Mouse (Mus musculus): Measurements from ENCODE around the gene Musk.
A peak's percentile ranks its signal among the peaks of the same experiment; 100 is the strongest.

The Musk gene

DNA sequence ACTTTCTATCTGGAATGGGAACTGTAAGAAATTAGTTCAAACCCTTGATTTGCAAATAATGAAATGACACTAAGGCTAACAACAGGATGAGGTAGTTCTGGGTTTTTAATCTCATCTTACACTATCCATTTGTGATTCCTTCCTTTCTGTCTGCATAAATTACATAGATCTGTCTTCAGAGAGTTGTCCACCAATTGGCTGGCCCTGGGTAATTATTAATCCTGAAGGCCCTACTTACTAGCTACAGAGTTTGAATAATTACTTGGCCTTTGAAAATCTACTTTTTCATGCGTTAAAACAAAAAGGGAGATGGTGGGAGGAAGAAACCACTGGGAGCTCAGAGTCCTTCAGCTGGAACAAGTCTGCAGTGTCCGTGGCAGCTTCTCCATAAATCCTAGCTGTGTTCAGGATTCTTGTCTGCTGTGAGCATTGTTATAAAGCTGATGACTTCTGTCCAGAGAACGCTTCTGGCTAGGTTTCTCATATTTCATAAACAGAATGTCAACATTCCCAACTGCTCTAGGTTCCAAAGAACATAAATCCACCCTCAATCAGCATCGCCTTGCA, 29.3 kb downstream of the Musk start:
- no peak for DNase-seq (ENCODE audit: low spot score)

DNA sequence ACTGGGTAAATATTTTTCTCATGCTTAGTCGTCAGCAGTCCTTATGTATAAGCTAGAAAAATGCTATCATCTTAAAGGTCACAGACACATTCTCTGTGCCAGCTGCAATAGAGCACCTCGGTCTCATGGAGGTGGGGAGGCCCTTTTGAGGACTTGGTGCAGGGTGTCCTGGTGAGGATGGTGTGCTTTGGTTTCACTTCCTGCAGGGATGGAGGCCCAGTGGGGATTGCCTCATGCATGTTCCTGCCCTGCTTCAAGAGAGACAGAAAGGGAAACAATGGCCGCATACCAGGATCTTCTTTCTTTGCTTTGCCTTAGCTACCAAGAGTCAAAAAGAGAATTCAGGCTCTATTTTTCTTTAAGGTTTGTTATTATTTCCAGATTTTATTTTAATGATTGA, 31.8 kb downstream of the Musk start:
- DNase-seq (ENCODE audit: low spot score): no peak

DNA sequence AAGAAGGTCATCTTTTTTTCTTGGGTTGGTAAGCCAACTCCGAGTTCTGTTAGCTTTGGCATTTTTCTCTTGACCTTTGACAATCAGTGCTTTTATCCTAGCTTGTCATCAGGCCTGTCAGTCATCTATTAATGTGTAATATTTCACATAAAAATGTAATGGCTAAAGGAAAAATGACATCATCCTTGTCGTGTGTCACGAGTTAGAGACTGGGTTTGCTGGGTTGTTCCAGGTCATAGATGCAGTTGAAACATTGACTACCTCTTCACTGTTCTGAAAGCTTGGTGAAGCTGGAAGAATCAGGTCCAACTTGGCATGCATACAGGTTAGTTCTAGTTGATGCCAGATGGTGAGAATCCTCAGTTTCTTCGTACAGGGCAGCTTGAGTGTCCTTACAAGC, 34.5 kb downstream of the Musk start:
- no peak for DNase-seq (ENCODE audit: low spot score)

GRCm38 (mm10) chr4:58326746-58327145, 41.0 kb downstream of the Musk start:
- no peak for DNase-seq (ENCODE audit: low spot score)

DNA sequence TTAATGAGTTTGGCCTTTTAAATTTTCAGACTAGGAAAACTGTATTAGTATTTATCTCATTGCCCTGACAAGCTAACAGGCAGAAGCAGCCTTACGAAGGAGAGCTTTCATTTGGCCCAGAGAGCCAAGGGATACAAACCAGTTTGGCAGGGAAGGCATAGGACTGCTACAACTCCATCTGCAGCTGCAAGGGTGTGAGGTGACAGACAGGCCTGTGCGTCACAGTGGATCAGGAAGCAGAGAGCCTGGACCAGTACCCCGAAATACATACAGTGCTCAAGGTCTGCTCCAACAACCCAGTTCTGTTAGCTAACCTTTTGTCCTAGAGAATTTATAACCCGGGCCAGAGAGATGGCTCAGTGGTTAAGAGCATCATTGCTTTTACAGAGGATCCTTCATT, 42.5 kb downstream of the Musk start:
- no peak for DNase-seq (ENCODE audit: low spot score)

DNA sequence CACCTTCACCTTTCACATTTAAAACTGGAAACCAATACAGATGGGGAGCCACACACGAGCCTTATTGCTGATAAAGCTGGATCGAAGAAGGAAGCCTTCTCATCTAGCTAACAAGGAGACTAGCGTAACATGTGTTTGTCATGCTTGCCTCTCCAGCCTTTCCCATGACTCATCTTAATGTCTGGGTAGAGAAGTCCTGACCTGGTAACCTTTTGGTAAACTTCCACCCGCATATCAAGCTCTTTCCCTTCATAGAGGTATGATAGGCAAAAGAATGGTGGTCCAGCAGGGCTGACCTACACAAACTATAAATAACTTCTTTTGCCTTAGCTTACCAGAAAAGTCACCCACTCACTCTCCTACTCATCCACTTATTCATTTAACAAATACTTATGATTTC, 44.3 kb downstream of the Musk start:
- DNase-seq (ENCODE audit: low spot score): no peak

DNA sequence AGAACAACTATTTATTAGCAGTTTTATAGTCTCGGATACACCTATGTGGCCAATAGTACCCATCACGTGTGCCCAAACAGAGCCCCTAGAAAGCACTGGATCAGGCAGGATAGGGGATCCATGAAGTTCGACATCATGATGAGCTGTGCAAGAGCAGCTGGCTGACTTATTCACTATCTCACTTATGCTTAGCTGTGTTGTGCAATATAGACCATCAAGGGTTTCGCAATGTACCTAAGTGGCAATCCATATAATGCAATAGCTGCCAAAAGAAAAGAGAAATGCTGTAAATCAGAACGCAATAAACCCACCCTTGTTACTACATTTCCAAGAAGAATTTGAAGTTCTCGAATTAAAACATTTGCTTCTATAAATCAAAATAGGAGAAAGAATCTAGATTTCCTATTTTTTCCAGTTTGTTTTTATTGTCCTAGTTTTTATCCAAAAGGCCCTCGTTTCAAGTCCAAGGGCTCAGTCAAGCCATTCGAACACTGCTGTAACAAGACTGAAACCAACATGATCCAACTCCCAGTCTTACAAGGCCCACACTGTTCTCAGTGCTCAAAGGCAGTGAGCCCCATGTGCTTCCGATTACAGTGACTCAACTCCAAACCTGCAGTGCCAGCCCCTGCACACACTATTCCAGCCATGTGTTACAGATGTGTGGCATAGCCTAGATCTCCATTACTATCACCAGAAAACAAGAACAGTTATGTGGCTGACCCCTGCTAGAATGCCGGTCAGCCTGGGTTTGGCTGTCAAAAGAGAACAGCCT, 45.3 kb downstream of the Musk start:
- no peak for DNase-seq (ENCODE audit: low spot score)

DNA sequence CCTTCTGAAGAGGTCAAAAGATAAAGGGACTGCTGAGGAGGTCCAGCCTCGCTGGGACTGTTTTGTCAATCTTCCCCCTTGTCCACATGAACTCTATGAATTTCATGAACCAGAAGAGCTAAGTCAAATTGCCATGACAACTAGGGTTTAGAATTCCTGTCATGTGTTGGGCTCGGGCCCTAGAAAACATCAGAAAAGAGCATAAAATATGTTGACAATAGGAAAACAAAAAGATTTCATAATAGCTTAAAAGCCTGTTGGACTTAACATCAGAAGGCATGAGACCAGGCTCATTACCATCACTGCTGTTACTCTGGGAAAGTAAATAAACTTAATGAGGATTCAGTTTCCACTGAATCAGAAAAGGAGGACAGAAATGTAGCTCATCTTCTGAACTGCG, 46.6 kb downstream of the Musk start:
- DNase-seq (ENCODE audit: low spot score): no peak

GRCm38 (mm10) chr4:58336227-58336626, 50.5 kb downstream of the Musk start:
- DNase-seq (ENCODE audit: low spot score): no peak

DNA sequence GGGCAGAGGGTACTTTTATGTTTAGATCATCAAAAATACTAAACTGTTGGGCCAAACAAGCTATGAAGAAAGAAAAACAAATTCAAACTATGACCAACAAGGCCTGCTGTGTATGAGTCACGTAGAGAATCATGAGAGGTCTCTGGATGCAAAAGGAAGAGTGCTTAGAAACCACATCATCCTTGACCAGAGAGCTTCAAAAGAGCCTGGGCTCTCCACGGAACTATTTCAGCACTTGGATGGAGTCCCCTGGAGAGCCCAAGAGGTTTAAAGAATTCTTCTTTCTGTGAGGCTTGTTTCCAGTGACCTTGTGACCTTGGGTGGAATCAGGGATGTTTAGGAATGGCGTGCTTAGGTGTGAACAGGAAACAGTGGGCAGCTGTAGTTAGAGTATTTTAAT, 53.5 kb downstream of the Musk start:
- no peak for DNase-seq (ENCODE audit: low spot score)

DNA sequence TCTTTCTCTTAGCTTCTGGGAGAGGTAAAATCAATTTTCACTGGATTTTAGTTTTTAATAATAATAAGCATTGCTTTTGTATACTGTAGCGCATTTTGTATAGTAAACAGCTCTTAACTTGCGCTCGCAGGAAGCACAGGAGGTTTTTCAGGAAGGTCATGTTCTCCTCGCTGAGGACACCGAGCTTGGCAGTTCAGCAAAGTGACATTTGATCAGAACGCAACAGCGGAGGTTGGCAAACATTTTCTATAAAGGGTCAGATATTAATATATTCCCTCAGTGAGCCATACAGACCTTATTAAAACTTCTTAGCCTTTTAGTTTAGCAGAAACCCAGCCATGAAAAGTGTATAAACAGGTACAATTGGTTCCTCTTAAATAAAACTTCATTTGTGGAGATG, 64.4 kb downstream of the Musk start:
- DNase-seq (ENCODE audit: low spot score): no peak

GRCm38 (mm10) chr4:58351165-58351564, 65.4 kb downstream of the Musk start:
- no peak for DNase-seq (ENCODE audit: low spot score)

DNA sequence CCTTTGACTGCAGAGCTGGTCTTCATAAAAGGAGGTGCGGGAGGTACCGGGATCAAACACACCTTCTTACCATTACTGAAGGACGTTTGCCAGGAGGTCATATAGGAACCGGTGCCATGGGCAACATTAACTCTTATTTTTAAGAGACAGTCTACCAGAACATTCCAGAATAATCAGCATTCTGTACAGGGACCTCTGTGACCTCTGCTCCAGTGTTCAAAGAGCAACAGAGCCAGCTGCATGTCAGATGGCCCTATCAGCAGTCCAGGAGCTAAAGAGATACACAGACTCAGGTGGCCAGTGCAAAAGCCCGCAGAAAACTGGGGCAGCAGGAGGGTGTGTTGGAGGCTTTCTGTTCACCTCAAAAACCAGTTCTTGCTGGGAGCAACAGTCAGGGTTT, 65.8 kb downstream of the Musk start:
- DNase-seq (ENCODE audit: low spot score): no peak

GRCm38 (mm10) chr4:58358996-58359395, 73.2 kb downstream of the Musk start:
- DNase-seq (ENCODE audit: low spot score): no peak

DNA sequence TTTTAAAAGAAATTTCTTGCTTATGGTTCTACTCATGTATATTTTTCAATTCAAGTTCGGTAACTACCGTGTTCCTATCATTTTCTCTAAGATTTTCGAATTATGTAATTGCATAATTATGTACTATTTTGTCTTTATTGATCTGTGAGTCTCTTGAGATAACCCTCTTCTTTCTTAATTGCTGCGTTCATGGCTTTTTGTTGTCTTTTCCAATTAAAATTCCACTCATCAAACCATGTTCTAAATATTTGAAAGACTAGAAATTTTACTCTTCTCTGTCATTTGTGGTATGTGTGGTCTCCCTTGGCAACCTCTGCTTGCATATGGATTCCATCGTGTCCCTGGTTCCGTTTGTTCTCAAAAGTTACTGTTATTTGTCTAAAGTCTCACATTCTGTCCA, 79.6 kb downstream of the Musk start:
- DNase-seq (ENCODE audit: low spot score): no peak

DNA sequence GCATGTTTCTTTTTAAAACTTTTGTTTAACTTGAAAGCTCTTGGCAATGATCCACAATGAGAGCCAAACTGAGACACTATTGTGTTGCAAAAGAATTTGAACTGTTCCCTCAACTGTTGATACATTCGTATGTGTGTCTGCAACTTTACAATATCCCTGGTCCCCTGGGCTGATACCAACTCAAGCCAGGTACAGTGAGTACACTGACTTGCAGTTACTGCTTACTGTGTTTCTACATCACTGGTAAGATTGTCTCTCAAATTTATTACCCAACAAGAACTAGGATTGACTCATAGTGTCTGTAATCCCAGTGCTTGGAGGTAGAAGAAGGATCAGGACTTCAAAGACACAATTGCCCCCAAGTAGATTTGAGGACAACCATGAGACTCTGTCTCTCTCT, 85.3 kb downstream of the Musk start:
- no peak for DNase-seq (ENCODE audit: low spot score)

- DNase-seq (ENCODE audit: low spot score): no peak
Observed at GRCm38 (mm10) chr4:58373599-58373998, 87.8 kb downstream of the Musk start.

GRCm38 (mm10) chr4:58374141-58374870, 88.5 kb downstream of the Musk start:
- no peak for DNase-seq (ENCODE audit: low spot score)

DNA sequence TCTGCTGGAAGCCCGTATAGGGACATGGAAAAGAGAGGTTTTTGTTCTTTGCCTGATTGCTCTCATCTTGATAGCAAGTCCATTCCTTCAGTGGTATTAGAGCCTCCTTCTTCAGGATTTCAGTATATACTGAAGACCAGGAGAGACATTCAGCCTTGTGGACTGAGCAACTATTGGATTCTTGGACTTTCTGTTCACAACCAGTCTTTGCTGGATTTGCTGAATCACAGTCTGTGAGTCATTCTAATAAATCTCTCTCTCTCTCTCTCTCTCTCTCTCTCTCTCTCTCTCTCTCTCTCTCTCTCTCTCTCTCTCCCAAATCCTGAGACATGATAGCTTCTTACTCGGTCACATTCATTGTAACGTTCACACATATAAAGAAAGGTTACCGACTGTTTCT, 93.4 kb downstream of the Musk start:
- no peak for DNase-seq (ENCODE audit: low spot score)

DNA sequence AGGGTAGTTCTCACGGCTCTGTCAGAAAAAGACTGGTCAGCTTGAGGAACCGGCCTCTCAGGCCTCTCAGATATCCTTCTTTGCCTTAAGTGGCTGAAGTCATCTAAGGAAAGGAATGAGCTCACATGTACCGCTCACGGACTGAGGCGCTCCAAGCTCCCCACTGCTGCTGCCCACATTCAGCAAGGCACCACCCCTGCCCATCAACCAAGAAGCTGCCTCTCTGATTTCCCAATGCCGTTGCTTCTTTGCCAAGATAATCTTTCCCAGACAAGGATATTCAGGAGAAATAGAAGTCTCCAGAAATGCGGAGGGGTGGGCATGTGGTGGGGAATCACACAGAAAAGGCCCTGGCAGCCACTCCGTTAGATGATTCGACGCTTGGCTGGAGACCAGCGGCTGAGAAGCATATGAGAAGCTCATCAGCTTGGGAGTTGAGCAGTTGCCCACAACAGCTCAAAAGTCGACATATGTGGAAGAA, 115.1 kb downstream of the Musk start:
- peak; percentile 35 for DNase-seq (ENCODE audit: low spot score)

DNA sequence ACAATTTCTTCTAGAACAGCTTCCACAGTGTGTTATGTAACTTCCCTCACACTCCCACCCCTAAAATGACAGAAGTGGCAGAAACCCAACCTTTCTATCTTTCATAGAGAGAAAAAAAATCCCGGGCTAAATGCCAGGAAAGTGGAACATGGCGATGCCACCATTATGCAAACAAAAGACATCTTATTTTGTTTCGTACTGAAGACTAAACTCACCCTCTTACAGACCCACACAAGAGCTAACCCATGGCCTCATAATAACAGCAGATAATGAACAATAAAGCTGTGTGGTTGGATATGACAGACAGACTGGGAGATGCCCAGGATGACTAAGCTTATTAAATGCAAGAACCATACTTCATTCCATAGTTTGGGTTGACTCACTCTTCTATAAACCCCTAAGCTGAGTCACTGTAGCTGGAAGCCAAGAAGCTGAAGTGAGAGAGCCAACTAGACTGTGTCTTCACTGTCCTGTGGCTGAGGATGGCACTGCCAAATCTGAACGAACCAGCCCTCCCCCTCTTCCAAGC, 116.3 kb downstream of the Musk start:
- no peak for DNase-seq (ENCODE audit: low spot score)

DNA sequence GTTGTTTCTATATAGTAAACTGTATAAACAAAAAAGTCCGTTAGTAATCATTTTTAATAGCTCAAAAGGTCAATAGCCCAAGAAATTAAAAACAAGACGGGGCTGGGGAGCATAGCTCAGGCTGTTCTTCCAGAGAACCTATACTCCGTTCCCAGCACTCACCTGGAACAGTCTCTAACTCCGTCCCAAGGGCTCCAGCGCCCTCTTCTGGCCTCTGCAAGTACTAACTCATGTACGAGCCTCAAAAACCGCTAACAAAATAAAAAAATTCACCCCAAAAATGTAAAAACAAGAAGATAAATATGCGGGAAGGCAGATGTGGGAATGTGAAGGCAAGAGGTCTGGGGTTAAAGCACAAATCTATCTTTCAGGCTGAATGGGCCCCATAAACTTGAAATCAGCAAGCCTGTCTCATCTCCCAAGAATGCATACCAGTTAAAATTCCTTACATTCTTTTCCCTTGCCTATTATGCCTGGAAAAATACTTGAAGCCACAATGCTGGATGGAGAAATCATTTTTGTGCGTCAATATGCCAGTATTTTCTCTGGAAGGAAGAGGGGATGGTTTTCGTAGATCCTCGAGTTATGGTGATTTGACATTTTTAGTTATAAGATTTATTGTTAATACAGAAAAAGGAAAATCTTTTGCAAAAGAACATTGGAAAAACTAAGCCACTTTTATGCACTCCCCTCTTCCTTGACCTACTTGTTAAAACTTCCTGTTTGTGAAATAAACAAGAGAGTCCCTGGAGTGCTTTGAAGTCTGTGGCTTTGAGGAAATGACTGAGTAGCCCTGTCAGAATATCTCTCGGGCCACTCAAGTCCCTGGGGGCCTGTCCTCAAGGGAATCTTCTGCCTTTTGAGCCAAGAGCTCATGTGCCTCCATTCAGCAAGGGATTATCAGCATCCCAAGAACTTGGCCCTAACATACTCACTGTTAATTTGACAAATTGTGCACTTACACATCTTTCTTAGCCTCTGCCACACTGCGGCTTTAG, 127.7 kb downstream of the Musk start:
- no peak for DNase-seq (ENCODE audit: low spot score)
